Mouse (Mus musculus): Measurements from ENCODE around the gene Col4a2. TPM values are rescaled to one million over a fixed set of nuclear protein-coding genes. Genes with fewer than 3 reads are reported as not detected.

Gene Col4a2
- polyA plus RNA-seq, 1 experiment from 2014 or later = 61.4 TPM

GRCm38 (mm10) chr8:11396111-11396510 lies 83.5 kb downstream of the Col4a2 start:
- Histone ChIP-seq H3K9ac (no peak overlapping the region), H3K4me3 (replicated peaks) (no peak overlapping the region), H3K9me3 (no peaks in the 10 kb centered on the region), H3K27me3 (replicated peaks) (no peaks in the 10 kb centered on the region), H3K4me1 (replicated peaks) (peaks cover 22% of the 10 kb centered on the region), H3K27ac (0 out of 2 replicates have a peak overlapping the region, but pooled peaks have one; percentile 36), H3K36me3 (no peaks in the 10 kb centered on the region), H3K4me2 (replicated peaks) (no peak overlapping the region)
- no peak for ATAC-seq
- WGBS = 63% methylated on average over 7 of the region's 7 CpGs

- Histone ChIP-seq H3K4me3 (replicated peaks) (no peak overlapping the region), H3K4me1 (replicated peaks) (peaks cover 24% of the 10 kb centered on the region), H3K9me3 (no peaks in the 10 kb centered on the region), H3K27me3 (replicated peaks) (no peaks in the 10 kb centered on the region), H3K27ac (no peak overlapping the region), H3K4me2 (replicated peaks) (no peak overlapping the region), H3K9ac (no peak overlapping the region), H3K36me3 (no peaks in the 10 kb centered on the region; the same call in 1 of the 2 replicates)
- ATAC-seq = no peak
- WGBS = 83% methylated on average over 9 of the region's 9 CpGs
Measured at GRCm38 (mm10) chr8:11397126-11397525, 84.5 kb downstream of the Col4a2 start.

GRCm38 (mm10) chr8:11399706-11400105 lies 87.1 kb downstream of the Col4a2 start:
- Histone ChIP-seq H3K9ac (no peak overlapping the region), H3K27me3 (replicated peaks) (no peaks in the 10 kb centered on the region), H3K9me3 (no peaks in the 10 kb centered on the region), H3K4me2 (replicated peaks) (no peak overlapping the region), H3K4me3 (replicated peaks) (no peak overlapping the region), H3K4me1 (replicated peaks) (peaks cover 15% of the 10 kb centered on the region; the same call in 1 of the 2 replicates), H3K27ac (peak overlapping the region; percentile 78), H3K36me3 (peaks cover 5% of the 10 kb centered on the region; the same call in 1 of the 2 replicates)
- WGBS = 25% methylated on average over 8 of the region's 8 CpGs
- peak; percentile 41 for ATAC-seq

GRCm38 (mm10) chr8:11400244-11400643 lies 87.6 kb downstream of the Col4a2 start:
- Histone ChIP-seq H3K4me3 (replicated peaks) (no peak overlapping the region), H3K27me3 (replicated peaks) (no peaks in the 10 kb centered on the region), H3K9ac (no peak overlapping the region), H3K4me1 (replicated peaks) (peaks cover 15% of the 10 kb centered on the region; the same call in 1 of the 2 replicates), H3K27ac (peak overlapping the region; percentile 78), H3K9me3 (no peaks in the 10 kb centered on the region), H3K4me2 (replicated peaks) (no peak overlapping the region), H3K36me3 (peaks cover 5% of the 10 kb centered on the region; the same call in 1 of the 2 replicates)
- WGBS = 33% methylated on average over 8 of the region's 8 CpGs
- ATAC-seq = peak; percentile 80

- peaks cover 20% of the 10 kb centered on the region for H3K4me1 ChIP-seq (replicated peaks)
- H3K4me3 ChIP-seq (replicated peaks) = no peak overlapping the region
- H3K9ac ChIP-seq = no peak overlapping the region
- 0 out of 2 replicates have a peak overlapping the region, but pooled peaks have one; percentile 78 for H3K27ac ChIP-seq
- H3K9me3 ChIP-seq = no peaks in the 10 kb centered on the region
- WGBS = 94% methylated on average over 5 of the region's 5 CpGs
- ATAC-seq = no peak
- H3K4me2 ChIP-seq (replicated peaks) = no peak overlapping the region
- peaks cover 5% of the 10 kb centered on the region; the same call in 1 of the 2 replicates for H3K36me3 ChIP-seq
- H3K27me3 ChIP-seq (replicated peaks) = no peaks in the 10 kb centered on the region
Measured at GRCm38 (mm10) chr8:11401183-11401582, 88.6 kb downstream of the Col4a2 start.

GRCm38 (mm10) chr8:11402220-11402619 lies 89.6 kb downstream of the Col4a2 start:
- H3K36me3 ChIP-seq = peaks cover 5% of the 10 kb centered on the region; the same call in 1 of the 2 replicates
- 88% methylated on average over 4 of the region's 4 CpGs for WGBS

GRCm38 (mm10) chr8:11403813-11404212 lies 91.2 kb downstream of the Col4a2 start:
- Histone ChIP-seq H3K27me3 (replicated peaks) (no peaks in the 10 kb centered on the region), H3K4me1 (replicated peaks) (peaks cover 26% of the 10 kb centered on the region), H3K4me2 (replicated peaks) (no peak overlapping the region), H3K4me3 (replicated peaks) (no peak overlapping the region), H3K9ac (no peak overlapping the region), H3K27ac (no peak overlapping the region), H3K9me3 (no peaks in the 10 kb centered on the region), H3K36me3 (peaks cover 5% of the 10 kb centered on the region; the same call in 1 of the 2 replicates)
- WGBS = 92% methylated on average over 9 of the region's 9 CpGs
- no peak for ATAC-seq

More at GRCm38 (mm10) chr8:11402220-11402619, 89.6 kb downstream of the Col4a2 start:
- ATAC-seq = no peak
- Histone ChIP-seq H3K4me3 (replicated peaks) (no peak overlapping the region), H3K4me1 (replicated peaks) (peaks cover 26% of the 10 kb centered on the region), H3K9me3 (no peaks in the 10 kb centered on the region), H3K27ac (no peak overlapping the region), H3K9ac (no peak overlapping the region), H3K27me3 (replicated peaks) (no peaks in the 10 kb centered on the region), H3K4me2 (replicated peaks) (no peak overlapping the region)

GRCm38 (mm10) chr8:11404614-11405013 lies 92.0 kb downstream of the Col4a2 start:
- Histone ChIP-seq H3K4me3 (replicated peaks) (no peak overlapping the region), H3K4me1 (replicated peaks) (peaks cover 26% of the 10 kb centered on the region), H3K36me3 (peaks cover 5% of the 10 kb centered on the region; the same call in 1 of the 2 replicates), H3K27me3 (replicated peaks) (no peaks in the 10 kb centered on the region), H3K27ac (no peak overlapping the region), H3K9me3 (no peaks in the 10 kb centered on the region), H3K4me2 (replicated peaks) (no peak overlapping the region), H3K9ac (no peak overlapping the region)
- ATAC-seq = no peak
- WGBS = 73% methylated on average over 4 of the region's 4 CpGs

- Histone ChIP-seq H3K27ac (peak overlapping the region; percentile 66), H3K4me2 (replicated peaks) (no peak overlapping the region), H3K9me3 (no peaks in the 10 kb centered on the region), H3K27me3 (replicated peaks) (no peaks in the 10 kb centered on the region), H3K9ac (no peak overlapping the region), H3K36me3 (peaks cover 5% of the 10 kb centered on the region; the same call in 1 of the 2 replicates), H3K4me3 (replicated peaks) (no peak overlapping the region), H3K4me1 (replicated peaks) (peaks cover 17% of the 10 kb centered on the region; the same call in 1 of the 2 replicates)
- 39% methylated on average over 13 of the region's 13 CpGs for WGBS
- peak; percentile 72 for ATAC-seq
Measured at GRCm38 (mm10) chr8:11405722-11406481, 93.3 kb downstream of the Col4a2 start.

- WGBS = 48% methylated on average over 12 of the region's 12 CpGs
- H3K4me1 ChIP-seq (replicated peaks) = peaks cover 18% of the 10 kb centered on the region
- no peak overlapping the region for H3K4me3 ChIP-seq (replicated peaks)
- H3K27ac ChIP-seq = peak overlapping the region; percentile 80
- H3K27me3 ChIP-seq (replicated peaks) = no peaks in the 10 kb centered on the region
- no peak overlapping the region for H3K9ac ChIP-seq
- no peaks in the 10 kb centered on the region for H3K36me3 ChIP-seq
- H3K9me3 ChIP-seq = no peaks in the 10 kb centered on the region
- H3K4me2 ChIP-seq (replicated peaks) = no peak overlapping the region
- ATAC-seq = peak; percentile 77
Measured at GRCm38 (mm10) chr8:11411504-11412124, 99.0 kb downstream of the Col4a2 start.

- H3K9me3 ChIP-seq = no peaks in the 10 kb centered on the region
- peak overlapping the region; percentile 80 for H3K27ac ChIP-seq
- H3K4me2 ChIP-seq (replicated peaks) = no peak overlapping the region
- peaks cover 15% of the 10 kb centered on the region for H3K4me1 ChIP-seq (replicated peaks)
- H3K9ac ChIP-seq = no peak overlapping the region
- no peaks in the 10 kb centered on the region for H3K27me3 ChIP-seq (replicated peaks)
- H3K36me3 ChIP-seq = no peaks in the 10 kb centered on the region
- H3K4me3 ChIP-seq (replicated peaks) = no peak overlapping the region
- 45% methylated on average over 5 of the region's 5 CpGs for WGBS
- peak; percentile 48; the same call in 1 of the 2 replicates for ATAC-seq
Measured at GRCm38 (mm10) chr8:11412450-11412849, 99.8 kb downstream of the Col4a2 start.

GRCm38 (mm10) chr8:11414304-11414703 lies 101.7 kb downstream of the Col4a2 start:
- Histone ChIP-seq H3K4me1 (replicated peaks) (peaks cover 15% of the 10 kb centered on the region), H3K4me2 (replicated peaks) (no peak overlapping the region), H3K36me3 (no peaks in the 10 kb centered on the region), H3K27me3 (replicated peaks) (no peaks in the 10 kb centered on the region), H3K9ac (no peak overlapping the region), H3K9me3 (no peaks in the 10 kb centered on the region), H3K4me3 (replicated peaks) (no peak overlapping the region), H3K27ac (no peak overlapping the region)
- no peak for ATAC-seq
- WGBS = 71% methylated on average over 8 of the region's 8 CpGs

Measured in intestine, embryonic 15.5 days (tissue).